Mouse (Mus musculus) spleen, adult 18-20 months (tissue): ENCODE measurements around the gene Gabbr2.

Source experiments
- DNase-seq, 2 experiments: peaks; one replicate each; pipeline ENCODE4 v3.0.0; 2022; ENCODE audit warnings: mixed read lengths in 2 of 2

Gabbr2 gene

DNA sequence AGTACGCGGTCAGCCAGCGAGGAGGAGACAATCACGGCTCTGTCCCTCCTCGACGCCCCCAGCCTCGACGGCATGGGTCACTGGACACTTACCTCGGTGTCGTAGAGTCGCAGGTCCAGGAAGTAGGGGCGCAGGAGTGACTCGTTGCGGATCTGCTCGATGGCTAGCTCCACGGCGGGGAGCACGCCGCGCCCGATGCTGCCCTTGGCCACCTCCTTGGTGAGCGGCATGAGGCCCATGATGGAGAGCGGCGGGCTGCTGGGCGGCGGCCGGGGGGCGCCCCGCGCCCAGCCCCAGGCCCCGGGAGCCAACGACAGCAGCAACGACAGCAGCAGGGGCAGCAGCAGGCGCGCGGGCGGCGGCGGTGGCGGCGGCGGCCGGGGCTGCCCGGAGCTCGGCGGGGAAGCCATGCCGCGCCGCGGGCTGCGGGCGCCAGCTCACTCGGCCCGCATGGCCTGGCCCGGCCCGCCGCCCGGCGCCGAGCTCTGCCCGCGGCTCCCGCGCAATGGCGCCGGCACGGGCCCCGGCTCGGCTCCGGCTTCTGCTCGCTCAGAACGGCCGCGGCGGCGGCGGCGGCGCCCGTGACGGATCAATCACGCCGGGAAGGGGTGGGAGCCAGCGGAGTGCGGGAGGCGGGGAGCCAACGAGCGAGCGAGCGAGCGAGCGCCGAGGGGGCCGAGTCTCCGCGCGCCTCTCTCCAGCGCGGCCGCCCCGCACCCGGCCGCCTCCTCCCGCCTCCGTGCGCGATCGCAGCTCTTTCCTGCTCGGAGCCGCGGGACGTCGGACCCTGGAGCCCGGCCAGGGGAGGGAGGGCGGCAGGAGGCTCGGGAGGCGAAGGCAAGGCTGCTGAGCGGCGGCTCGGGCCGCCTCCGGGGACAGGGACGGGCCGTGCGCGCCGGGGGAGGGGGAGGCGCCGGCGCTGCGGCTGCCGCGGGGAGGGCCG, at the start of gene Gabbr2:
Gene Gabbr2 (minus strand): TSS at position 858 of the 943 bp plus-strand sequence.
- DNase-seq: no peak

DNA sequence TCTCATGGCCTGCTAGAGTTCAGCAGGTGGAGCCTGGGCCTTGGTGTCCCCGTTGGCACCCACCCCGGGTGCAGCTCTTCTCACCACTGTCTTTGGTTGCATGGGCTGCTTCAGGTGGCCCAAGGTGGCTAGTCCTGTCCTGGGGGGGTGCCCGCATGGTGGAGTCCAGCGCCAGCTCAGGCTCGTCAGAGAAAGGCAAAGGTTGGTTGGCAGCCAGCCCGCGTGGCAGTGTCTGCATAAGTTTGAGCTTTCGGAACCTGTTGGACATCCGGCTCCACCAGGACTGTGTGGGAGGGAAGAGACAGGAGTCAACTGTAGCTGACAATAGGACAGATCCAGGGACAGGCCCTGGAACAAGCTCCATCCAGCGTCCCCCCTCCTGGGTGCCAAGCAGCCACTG, 47.9 kb upstream of the Gabbr2 start:
- no peak for DNase-seq

DNA sequence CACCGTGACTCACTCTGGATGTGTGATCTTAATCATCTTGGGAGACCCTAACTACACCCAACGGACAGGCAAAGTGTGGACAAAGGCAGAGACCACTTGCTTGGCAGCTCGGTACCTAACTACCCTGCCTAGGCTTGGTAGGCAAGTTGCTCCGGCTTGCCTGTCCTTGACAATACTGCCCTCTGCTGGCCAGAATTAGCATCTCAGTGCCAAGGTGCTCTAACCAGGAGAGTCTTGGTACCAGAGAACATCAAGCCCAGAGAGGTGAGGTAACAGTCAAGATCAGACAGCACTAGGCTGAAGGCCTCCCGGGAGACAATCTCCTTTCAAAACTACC, 45.6 kb upstream of the Gabbr2 start:
- peak; percentile 30 to 73 for DNase-seq

DNA sequence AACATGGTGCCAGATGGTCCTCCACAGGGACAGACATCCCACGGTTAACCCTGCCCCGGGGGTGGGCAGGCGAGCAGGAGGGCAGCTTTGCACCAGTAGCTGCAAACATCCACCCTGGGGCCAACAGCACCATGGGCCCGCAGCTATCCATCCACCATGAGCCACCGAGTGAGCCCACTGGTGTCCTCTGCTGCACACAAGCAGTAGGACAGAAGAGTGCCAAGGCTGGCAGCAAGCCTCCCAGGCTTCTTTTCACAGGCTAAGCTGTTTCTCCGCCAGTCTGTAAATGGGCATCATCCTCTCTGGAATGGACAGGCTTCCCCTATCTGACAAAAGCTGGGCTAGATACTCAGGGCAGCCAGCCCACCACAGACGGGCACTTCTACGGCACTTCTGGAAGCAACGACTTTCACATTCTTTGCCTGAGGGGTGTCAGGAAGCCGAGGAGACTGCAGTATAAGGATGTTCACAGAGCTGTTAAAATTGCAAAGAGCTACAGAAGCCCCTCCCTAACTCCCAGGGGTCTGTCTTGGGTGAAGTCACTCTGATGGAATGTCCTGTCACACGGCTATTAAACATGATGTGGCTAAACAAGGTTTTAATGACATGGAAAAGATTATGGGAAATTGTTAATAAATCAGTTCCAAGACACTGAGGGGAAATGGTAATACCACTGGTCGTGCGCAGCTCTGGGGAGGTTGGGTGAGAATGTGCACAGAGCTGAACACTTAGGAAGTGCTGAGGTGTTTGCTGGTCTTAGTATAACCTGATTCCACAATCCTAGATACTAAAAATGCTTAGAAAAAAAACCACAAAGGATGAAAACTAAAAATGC, 45.0 kb upstream of the Gabbr2 start:
- no peak for DNase-seq

DNA sequence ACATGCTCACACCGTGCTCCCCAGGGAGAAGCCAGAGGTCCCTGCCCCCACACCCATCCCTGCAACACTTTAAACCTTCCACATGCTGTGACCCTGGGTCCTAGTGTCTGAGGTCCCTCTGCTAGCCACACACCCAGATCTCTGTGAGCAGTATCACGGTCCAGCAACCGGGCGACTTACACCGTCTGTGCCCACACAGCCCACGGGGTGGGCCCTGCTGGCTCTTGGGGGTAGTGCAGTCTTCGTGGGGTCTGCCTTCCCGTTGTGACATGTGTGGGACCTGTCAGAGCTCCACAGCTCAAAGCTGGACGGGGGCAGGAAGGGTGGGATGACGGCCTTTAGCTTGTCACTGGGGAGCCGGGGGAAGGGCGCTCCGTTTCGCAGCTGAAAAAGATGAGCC, 43.9 kb upstream of the Gabbr2 start:
- DNase-seq: no peak

DNA sequence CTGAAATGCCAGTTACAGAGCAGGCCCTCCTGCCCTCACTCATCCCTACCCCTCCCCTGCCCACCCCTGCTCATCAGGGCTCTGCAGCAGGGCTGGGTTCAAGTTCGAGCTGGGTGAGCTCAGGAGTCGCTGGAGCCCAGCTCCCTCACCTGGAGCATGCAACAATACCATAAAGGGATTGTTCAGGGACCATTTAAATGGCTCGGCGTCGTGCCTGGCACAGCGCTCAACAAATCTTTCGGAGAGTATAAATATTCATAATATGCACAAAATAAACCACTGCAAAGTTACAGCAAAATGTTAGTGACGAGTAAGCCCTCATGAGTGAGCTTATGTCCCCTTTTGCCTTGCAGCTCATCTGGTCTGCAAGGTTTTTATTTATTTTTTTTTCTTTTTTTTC, 40.5 kb upstream of the Gabbr2 start:
- no peak for DNase-seq

DNA sequence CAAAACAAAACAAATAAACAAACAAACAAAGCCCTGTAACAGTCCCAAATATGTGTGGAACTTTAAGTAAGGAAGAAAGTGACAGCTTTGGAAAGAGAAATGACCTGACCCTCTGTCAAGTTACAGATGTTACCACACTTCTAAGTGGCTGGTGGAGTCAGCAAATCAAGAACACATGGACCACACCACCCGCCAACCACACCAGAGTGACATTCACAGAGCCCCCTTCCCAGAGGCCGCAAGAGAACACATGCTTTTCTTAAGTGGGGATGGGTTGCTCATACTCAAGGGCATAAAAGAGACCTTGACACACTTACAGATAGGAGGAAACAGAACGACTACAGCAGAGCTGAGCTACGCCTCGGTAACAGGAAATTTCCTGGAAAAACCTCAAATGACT, 37.1 kb upstream of the Gabbr2 start:
- DNase-seq: no peak

DNA sequence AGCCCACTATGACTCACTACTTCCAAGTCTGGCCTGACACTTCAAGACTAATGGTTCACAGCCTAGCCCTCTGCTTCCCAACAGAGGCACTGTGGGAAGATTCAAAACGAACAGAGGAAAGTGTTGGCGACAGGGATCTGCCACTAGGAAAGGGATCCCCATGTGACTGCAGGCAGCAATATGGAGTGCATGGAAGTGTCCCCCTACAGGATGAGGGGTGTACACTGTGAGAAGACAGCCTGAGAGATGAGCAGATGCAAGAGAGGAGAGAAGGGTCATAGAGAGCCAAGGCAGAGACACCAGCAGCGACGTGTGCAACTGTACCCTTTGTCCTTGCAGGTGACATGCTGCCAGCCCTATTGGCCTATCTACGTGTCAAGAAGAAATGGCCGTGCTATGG, 32.3 kb upstream of the Gabbr2 start:
- DNase-seq: no peak

DNA sequence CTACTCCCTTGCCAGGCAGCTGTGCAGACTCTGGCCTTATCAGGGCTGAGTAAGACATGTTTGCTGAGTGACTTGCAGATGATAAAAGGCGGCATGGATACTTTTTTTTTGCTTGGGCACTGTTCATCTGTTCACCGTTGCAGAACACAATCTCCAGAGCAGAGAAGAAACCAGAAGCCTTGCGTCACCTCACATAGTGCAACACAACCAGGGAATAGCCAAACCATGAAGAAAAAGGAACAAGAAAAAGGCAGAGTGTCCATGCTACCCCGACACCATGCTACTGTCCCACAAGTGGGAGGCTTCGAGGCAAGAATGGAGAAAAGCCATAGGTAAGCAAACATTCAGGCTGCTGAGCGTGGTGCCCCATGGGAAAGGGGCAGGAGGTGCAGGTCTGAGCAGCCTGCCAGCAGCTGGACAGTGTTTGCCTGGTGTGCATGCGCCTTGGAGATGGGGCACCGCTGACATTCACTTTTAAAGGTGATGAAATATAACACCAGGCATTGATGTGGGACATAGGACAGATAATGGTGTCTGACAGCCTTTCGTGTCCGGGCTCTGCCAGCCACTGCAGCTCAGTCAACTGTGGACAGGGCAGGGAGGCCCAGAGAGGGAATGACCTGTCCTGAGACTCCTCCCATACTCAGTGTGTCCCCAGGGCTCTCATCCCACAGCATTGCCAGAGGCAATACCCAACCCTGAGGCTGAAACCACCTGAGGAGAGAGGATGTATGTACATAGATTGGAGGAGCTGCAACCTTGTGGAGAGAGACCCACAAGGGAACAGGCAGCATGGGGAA, 31.3 kb upstream of the Gabbr2 start:
- DNase-seq: no peak

DNA sequence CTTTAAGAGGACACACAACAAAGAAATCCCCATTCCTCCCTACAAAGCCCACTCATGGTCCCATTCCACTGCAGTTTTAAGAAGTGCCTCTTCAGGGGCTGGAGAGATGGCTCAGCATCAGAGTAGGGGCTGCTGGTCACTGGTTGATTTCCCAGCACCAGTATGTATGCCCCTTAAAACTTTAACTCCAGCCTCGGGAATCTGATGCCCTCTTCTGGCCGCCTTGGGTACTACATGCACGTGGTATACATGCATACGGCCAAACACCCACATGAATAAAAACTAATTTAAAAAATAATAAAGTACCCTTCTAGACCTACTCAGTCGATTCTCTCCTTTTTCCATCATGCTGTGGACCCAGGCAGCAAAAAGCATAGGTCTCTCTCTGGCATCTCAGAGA, 28.9 kb upstream of the Gabbr2 start:
- peak; percentile 44 to 79 for DNase-seq

DNA sequence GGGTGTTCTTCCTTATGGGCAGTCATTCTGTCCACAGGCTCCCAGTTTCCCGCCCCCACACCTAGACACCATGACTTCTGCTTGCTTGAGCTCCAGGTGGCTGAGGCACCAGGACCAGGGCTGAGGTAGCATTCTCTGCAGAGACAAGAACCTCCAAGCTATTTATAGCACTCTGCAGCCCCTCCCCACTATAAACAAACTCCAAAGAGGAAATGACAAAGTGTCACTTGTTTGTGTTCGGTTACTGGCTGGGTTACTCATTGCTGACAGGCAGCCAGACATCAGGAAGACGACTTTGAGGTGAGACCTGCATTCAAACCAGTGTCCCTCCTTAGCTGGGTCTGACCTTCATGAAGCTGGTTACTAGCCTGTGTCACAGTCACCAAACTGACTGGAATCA, 23.5 kb upstream of the Gabbr2 start:
- DNase-seq: no peak

DNA sequence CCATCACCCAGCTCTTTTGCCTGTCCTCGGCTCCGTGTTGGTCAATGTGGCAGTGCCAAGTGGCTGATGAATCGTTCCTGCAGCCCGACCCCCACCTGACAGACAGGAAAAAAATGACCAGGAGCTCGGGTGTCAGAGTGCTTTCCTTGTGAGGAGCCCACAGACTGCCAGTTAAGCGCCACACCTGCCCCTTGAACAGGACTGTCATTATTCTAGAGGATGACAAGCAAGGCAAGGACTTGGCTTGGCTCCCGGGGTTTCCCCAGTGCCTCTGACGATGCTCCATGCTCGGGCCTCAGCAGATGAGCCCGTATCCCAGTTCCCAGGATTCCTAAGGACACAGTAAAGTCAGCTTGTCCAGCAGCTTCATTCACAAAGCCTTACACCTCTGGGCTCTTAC, 20.8 kb upstream of the Gabbr2 start:
- no peak for DNase-seq

DNA sequence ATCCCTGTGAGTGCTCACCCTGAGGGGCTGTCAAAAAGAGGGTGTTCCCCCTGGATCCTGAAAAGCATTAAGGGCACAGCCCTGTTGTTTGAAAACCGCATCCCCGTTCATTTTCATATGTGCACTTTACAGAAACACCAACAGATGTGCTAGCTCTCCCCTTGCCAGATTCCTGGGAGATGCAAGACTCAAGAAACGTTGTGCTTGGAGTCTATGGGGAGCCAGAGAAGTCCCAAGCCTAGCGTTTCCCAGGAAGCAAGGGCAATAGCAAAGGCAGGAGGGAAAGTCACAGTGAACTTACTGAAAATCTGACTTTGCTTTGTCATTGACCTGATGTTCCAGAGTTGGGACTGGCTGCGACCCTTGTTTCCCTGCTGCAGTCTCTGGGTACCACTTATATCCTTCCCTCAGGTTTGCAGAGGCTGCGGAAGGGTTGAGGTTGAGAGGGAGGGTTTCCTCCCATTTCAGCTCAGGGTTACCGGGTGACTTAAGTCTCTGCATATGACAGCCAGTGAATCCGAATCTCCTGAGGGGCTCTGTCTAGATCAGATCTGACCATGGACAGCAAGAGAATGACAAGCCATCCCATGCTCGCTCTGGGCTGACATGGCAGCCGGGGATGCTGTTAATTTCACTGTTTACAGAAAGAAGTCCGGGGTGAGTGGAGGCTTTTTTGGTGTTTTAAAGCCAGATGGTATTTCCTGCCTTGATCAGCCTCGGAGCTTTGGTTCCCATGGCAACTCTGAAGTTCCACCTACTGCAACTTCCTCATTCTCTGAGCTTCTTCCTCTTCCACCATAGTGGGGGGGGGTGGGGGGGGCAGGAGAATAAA, 18.9 kb upstream of the Gabbr2 start:
- DNase-seq: peak; percentile 52 to 60

DNA sequence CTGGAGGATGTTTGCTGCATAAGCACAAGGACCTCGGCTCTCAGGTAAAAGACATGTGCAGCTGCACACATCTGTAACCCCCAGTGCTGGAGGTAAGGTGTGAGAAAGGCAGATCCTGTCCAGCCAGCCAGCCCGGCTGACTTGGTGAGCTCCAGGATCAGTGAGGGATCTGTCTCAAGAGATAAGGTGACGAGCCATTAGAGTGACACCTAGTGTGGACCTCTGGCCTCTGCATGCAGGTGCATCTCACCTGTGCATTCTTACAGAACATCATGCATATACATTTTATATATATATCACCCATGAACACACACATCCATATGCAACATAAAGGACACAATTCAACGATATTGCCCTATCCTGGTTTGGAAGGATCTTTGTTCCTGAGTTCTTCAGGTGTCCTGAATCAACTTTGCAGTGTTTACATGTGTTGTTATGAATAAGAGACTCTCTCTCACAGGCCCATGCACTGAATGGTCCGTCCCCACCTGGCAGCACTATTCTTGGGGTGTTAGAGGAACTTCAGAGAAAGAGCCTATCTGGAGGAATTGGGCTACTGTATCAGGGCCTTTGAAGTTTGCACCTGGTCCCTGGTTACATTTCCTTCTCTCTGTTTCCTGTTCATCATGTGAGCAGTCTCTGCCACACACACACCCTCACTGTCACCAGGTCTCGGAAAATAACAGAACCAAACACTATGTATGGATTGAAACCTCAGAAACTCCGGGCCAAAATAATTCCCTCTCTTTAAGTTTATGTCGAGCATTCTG, 9.1 kb upstream of the Gabbr2 start:
- no peak for DNase-seq

DNA sequence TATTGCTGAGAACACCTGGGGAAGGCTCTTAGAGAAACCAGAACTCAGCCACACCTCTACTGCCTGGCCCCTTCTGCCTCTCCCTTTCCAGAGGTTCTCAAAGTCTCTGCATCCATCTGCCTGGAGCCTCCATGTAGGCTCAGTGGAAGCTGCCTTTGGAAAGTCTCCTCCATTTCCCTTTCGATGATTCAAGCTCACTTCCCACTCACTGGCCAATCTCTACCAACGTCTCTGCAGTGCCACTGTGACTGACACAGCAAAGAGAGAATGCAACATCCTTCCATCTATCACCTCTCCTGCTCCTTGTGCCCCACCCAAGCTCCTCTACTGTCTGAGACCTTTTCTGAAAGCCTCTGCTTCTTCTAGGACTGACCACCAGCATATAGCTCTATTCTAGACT, 6.3 kb upstream of the Gabbr2 start:
- no peak for DNase-seq

DNA sequence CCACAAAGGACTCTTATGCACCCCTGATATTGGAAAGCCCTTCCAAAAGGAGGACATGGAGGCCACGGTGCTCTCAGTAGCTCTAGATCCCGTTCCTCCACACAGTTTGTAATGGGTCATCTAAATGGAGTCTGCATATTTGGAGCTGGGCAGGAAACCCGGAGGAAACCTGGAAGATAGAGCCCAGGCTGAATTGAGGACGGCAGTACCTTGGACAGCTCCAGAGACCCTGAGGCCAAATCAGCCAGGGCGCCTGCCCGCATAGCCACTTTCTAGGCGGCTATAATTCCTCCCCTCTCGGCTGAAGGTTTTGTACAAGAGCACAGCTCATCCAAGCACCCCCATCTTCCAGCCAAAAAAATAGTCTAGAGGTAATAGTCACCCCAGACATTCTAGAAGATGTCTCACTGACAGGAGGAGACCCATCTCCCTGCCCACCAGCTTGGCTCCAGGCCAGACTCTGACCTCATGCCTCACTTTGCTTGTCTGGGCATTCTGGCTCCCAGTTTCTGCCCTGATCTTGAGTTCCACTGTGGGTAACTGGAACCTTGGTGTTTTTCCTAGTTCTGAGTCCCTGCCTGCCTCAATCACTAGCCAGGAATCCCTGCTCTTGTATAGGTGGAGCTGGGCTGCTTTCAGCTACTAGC, 1.3 kb upstream of the Gabbr2 start:
- DNase-seq: no peak

DNA sequence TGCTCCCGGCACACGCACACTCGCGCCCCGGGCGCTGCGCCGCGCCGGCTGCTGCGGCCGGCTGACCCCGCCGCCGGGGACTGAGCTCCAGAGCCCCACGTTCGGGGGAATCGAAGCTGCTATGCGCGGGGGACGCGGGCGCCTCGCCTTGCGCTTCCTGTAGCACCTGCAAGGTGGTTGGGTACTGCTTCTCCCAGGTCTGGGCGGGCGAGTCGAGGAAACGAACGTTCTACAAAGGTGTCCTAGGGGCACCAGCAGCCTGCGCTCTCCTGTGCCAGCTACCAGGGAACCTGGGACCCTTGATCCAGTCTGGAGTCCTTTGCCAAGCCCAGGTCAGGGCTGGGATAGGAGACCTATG, 265 bp upstream of the Gabbr2 start:
- DNase-seq: no peak

DNA sequence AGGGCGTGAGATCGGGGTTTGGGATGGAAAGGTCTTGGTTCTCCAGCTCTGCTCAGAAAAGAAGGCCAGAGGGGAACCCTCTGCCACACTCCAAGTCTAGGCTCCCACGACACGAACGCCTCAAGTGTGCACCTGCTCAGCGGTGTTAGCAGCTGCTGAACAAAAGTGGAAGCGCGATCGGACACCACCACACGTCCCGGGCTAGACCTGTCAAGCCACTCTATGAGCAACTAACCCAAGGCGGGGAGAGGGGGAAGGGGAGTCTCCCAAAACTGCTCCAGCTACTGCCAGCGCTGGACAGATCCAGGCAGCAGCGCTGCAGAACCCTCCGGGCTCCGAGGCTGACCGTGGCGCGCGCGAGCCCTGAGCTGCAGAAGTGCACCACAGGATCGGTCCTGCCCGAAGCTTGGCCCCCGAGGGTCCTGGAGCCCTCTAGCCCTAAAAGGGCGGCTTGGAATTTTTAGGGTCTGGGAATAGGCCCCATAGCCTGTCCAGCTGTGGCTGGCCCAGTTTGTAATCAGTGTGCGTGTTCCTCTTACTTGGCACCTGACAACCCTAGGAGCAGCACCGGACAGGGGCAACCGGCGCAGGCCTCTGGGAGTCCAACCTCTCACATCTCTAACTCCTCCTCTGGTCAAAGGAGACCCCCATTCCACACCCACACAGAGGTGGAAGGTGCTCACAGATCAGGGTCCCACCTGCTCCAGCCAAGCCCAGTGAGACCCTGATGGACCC, 1.2 kb downstream of the Gabbr2 start:
- DNase-seq: no peak

DNA sequence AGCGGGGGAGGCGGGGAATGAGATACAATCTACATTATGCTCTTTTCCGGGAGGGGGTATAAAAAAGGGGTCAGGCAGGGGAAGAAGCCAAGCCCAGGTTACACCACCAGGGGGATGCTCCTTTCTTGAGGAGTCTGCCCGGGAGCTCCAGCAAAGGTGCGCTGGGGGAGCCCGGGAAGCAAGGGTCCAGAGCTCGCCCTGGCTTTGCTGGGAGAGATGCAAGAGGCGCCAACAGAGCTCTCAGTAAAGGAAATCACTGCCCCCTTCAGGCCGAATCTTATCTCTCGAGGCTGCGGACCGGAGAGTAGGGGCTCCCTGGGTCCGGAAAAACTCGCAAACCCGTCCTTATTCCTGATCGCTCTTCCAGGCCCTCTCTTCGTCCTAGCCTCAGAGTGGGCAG, 1.8 kb downstream of the Gabbr2 start:
- no peak for DNase-seq

DNA sequence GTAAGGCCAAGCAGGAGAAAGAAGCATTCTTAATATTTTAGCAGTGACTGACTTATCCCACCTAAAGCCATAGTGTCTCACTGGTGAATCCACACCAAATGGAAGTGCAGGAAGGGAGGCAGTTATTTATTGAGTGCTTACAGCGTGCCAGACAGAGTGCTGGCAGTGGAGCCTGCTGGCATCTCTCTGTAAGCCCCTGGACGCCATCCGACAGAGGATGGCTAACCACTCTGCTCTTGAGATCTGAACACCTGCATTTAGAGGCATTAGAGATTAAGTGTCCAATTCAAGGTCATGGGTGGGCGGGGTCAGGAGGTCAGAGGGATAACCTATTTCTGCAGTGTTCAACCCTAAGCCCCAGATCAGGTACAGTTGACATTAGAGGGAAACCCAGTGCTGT, 2.8 kb downstream of the Gabbr2 start:
- DNase-seq: no peak
